Mouse (Mus musculus) embryonic facial prominence, embryonic 12.5 days (tissue): Measurements from ENCODE around the gene Rundc3a. TPM values are rescaled to one million over a fixed set of nuclear protein-coding genes. Genes with fewer than 3 reads are reported as not detected.
A peak's percentile ranks its signal among the peaks of the same experiment; 100 is the strongest.

Source experiments
- ATAC-seq: fragments of 200-750 bp; cut with Nextera tagmentation; 2 replicates; pipeline ENCODE4 v1.8.0; 2017; ENCODE audit not compliant: insufficient number of reproducible peaks, insufficient read depth, low FRiP score, low TSS enrichment
- H3K27ac ChIP-seq: fragments of 300-500 bp; sonication (generic); 2 replicates; pipeline ENCODE4 v1.5.1; 2016; ENCODE audit warnings: mild to moderate bottlenecking
- H3K27me3 ChIP-seq: fragments of 300-500 bp; sonication (generic); 2 replicates; pipeline ENCODE4 v1.6.1; 2016; ENCODE audit warnings: mild to moderate bottlenecking, moderate library complexity
- H3K36me3 ChIP-seq: fragments of 300-500 bp; sonication (generic); 2 replicates; pipeline ENCODE4 v1.6.1; 2016; ENCODE audit warnings: mild to moderate bottlenecking
- H3K4me1 ChIP-seq: fragments of 300-500 bp; sonication (generic); 2 replicates; pipeline ENCODE4 v1.6.1; 2016
- H3K4me2 ChIP-seq: fragments of 300-500 bp; sonication (generic); replicated peaks from 2 replicates; pipeline ENCODE4 v1.6.1; 2016; ENCODE audit warnings: mild to moderate bottlenecking, moderate library complexity
- H3K4me3 ChIP-seq: fragments of 300-500 bp; sonication (generic); 2 replicates; pipeline ENCODE4 v1.5.1; 2016; ENCODE audit warnings: mild to moderate bottlenecking
- H3K9ac ChIP-seq: fragments of 300-500 bp; sonication (generic); 2 replicates; pipeline ENCODE4 v1.6.1; 2016; ENCODE audit warnings: mild to moderate bottlenecking, moderate library complexity
- H3K9me3 ChIP-seq: fragments of 300-500 bp; sonication (generic); 2 replicates; pipeline ENCODE4 v1.6.1; 2016; ENCODE audit warnings: mild to moderate bottlenecking, moderate library complexity
- WGBS: fragments of 180-500 bp; shearing (Covaris S2); methylation state at CpG from one replicate; pipeline ENCODE4 v1.1.7; 2016; 5-methylcytosine and 5-hydroxymethylcytosine counted together
- polyA plus RNA-seq: library from polyadenylated mRNA; unstranded; fragments of >200 nt; fragmentation: Nextera tagmentation; extraction: Ambion mirVana; gene quantifications from 2 replicates; pipeline ENCODE4 v1.2.1, GENCODE M21; 2016

Gene Rundc3a
- polyA plus RNA-seq, 1 experiment from 2014 or later = 15.9 TPM

- no peak overlapping the region for H3K27ac ChIP-seq
- H3K9me3 ChIP-seq = no peaks in the 10 kb centered on the region
- no peak overlapping the region for H3K4me3 ChIP-seq
- no peak for ATAC-seq
- no peak overlapping the region for H3K4me2 ChIP-seq
- peaks cover 4% of the 10 kb centered on the region; the same call in 1 of the 2 replicates for H3K27me3 ChIP-seq
- 89% methylated on average over 6 of the region's 6 CpGs for WGBS
- H3K9ac ChIP-seq = no peak overlapping the region
- peaks cover 38% of the 10 kb centered on the region for H3K36me3 ChIP-seq
- H3K4me1 ChIP-seq = peaks cover 37% of the 10 kb centered on the region
Measured at GRCm38 (mm10) chr11:102432896-102433295, 39.7 kb downstream of the Rundc3a start.

- H3K9ac ChIP-seq = no peak overlapping the region
- peaks cover 44% of the 10 kb centered on the region for H3K36me3 ChIP-seq
- peaks cover 43% of the 10 kb centered on the region for H3K4me1 ChIP-seq
- H3K27ac ChIP-seq = no peak overlapping the region
- no peak overlapping the region for H3K4me3 ChIP-seq
- H3K4me2 ChIP-seq = no peak overlapping the region
- no peaks in the 10 kb centered on the region for H3K9me3 ChIP-seq
- H3K27me3 ChIP-seq = peaks cover 6% of the 10 kb centered on the region; the same call in 1 of the 2 replicates
- 87% methylated on average over 7 of the region's 7 CpGs for WGBS
- ATAC-seq = no peak
Measured at GRCm38 (mm10) chr11:102433866-102434265, 40.7 kb downstream of the Rundc3a start.

- no peak overlapping the region for H3K4me3 ChIP-seq
Measured at GRCm38 (mm10) chr11:102434406-102434805, 41.2 kb downstream of the Rundc3a start.

GRCm38 (mm10) chr11:102434816-102435705 is 41.9 kb downstream of the Rundc3a start:
- WGBS = 94% methylated on average over 11 of the region's 11 CpGs
- H3K36me3 ChIP-seq = peaks cover 56% of the 10 kb centered on the region

More at GRCm38 (mm10) chr11:102434406-102434805, 41.2 kb downstream of the Rundc3a start:
- H3K36me3 ChIP-seq = peaks cover 49% of the 10 kb centered on the region
- peaks cover 38% of the 10 kb centered on the region for H3K4me1 ChIP-seq
- no peaks in the 10 kb centered on the region for H3K9me3 ChIP-seq
- no peak overlapping the region for H3K27ac ChIP-seq
- no peak for ATAC-seq
- WGBS = 9% methylated on average over 7 of the region's 7 CpGs
- H3K27me3 ChIP-seq = peaks cover 7% of the 10 kb centered on the region; the same call in 1 of the 2 replicates
- H3K4me2 ChIP-seq = no peak overlapping the region
- no peak overlapping the region for H3K9ac ChIP-seq

DNA sequence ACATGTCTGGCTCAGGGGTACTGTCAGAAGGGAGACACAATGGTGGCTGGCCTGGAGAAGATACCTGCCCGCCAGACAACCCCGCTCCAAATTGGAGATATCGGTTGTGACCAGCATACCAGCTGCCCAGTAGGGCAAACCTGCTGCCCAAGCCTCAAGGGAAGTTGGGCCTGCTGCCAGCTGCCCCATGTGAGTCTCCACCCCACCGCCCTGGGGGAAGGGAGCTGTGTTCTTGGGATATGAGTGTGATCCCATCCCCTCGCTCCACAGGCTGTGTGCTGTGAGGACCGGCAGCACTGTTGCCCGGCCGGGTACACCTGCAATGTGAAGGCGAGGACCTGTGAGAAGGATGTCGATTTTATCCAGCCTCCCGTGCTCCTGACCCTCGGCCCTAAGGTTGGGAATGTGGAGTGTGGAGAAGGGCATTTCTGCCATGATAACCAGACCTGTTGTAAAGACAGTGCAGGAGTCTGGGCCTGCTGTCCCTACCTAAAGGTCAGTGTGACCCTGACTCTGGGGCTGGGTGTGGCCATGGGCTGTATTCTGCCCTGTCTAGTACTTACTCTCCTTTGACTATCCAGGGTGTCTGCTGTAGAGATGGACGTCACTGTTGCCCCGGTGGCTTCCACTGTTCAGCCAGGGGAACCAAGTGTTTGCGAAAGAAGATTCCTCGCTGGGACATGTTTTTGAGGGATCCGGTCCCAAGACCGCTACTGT is 42.7 kb downstream of the Rundc3a start:
- 0 out of 2 replicates have a peak overlapping the region, but pooled peaks have one; percentile 2 for H3K9ac ChIP-seq
- H3K4me2 ChIP-seq = no peak overlapping the region
- no peak overlapping the region for H3K4me3 ChIP-seq
- WGBS = 92% methylated on average over 18 of the region's 18 CpGs
- H3K9me3 ChIP-seq = no peaks in the 10 kb centered on the region
- ATAC-seq = no peak
- peaks cover 12% of the 10 kb centered on the region; the same call in 1 of the 2 replicates for H3K27me3 ChIP-seq
- H3K4me1 ChIP-seq = peaks cover 33% of the 10 kb centered on the region
- peaks cover 64% of the 10 kb centered on the region for H3K36me3 ChIP-seq
- no peak overlapping the region for H3K27ac ChIP-seq

More at GRCm38 (mm10) chr11:102434816-102435705, 41.9 kb downstream of the Rundc3a start:
- Histone ChIP-seq H3K4me2 (no peak overlapping the region), H3K9ac (no peak overlapping the region; the same call in 1 of the 2 replicates), H3K27ac (no peak overlapping the region), H3K4me3 (no peak overlapping the region), H3K9me3 (no peaks in the 10 kb centered on the region), H3K4me1 (peaks cover 33% of the 10 kb centered on the region), H3K27me3 (peaks cover 12% of the 10 kb centered on the region; the same call in 1 of the 2 replicates)
- no peak for ATAC-seq

DNA sequence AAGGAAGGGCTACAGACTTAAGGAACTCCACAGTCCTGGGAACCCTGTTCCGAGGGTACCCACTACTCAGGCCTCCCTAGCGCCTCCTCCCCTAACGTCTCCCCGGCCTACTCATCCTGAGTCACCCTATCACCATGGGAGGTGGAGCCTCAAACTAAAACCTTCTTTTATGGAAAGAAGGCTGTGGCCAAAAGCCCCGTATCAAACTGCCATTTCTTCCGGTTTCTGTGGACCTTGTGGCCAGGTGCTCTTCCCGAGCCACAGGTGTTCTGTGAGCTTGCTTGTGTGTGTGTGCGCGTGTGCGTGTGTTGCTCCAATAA is 43.2 kb downstream of the Rundc3a start:
- no peak for ATAC-seq
- 83% methylated on average over 10 of the region's 10 CpGs for WGBS
- H3K27ac ChIP-seq = no peak overlapping the region
- no peak overlapping the region for H3K9ac ChIP-seq
- H3K9me3 ChIP-seq = no peaks in the 10 kb centered on the region
- H3K36me3 ChIP-seq = peaks cover 69% of the 10 kb centered on the region
- no peak overlapping the region for H3K4me3 ChIP-seq
- H3K27me3 ChIP-seq = peaks cover 12% of the 10 kb centered on the region; the same call in 1 of the 2 replicates
- H3K4me2 ChIP-seq = no peak overlapping the region
- peaks cover 29% of the 10 kb centered on the region for H3K4me1 ChIP-seq

GRCm38 (mm10) chr11:102437120-102438061 is 44.2 kb downstream of the Rundc3a start:
- Histone ChIP-seq H3K4me1 (peaks cover 22% of the 10 kb centered on the region), H3K27me3 (peaks cover 12% of the 10 kb centered on the region; the same call in 1 of the 2 replicates), H3K27ac (peak overlapping the region; percentile 12; the same call in 1 of the 2 replicates)

GRCm38 (mm10) chr11:102438212-102439092 is 45.2 kb downstream of the Rundc3a start:
- Histone ChIP-seq H3K36me3 (peaks cover 80% of the 10 kb centered on the region), H3K4me3 (peak overlapping the region; percentile 34), H3K9ac (peak overlapping the region; percentile 49), H3K4me2 (peak overlapping the region; percentile 79), H3K9me3 (no peaks in the 10 kb centered on the region), H3K27me3 (peaks cover 12% of the 10 kb centered on the region; the same call in 1 of the 2 replicates), H3K4me1 (peaks cover 17% of the 10 kb centered on the region), H3K27ac (peak overlapping the region; percentile 27; the same call in 1 of the 2 replicates)
- WGBS = 9% methylated on average over 76 of the region's 77 CpGs
- ATAC-seq = peak; percentile 4; the same call in 1 of the 2 replicates

More at GRCm38 (mm10) chr11:102437120-102438061, 44.2 kb downstream of the Rundc3a start:
- Histone ChIP-seq H3K4me3 (peak overlapping the region; percentile 34), H3K36me3 (peaks cover 77% of the 10 kb centered on the region), H3K9ac (peak overlapping the region; percentile 49), H3K4me2 (peak overlapping the region; percentile 79), H3K9me3 (no peaks in the 10 kb centered on the region)
- ATAC-seq = peak; percentile 10; the same call in 1 of the 2 replicates
- 4% methylated on average over 86 of the region's 87 CpGs for WGBS

GRCm38 (mm10) chr11:102439093-102440082 is 46.2 kb downstream of the Rundc3a start:
- H3K27ac ChIP-seq = no peak overlapping the region
- H3K9ac ChIP-seq = no peak overlapping the region
- peaks cover 80% of the 10 kb centered on the region for H3K36me3 ChIP-seq
- ATAC-seq = no peak
- H3K4me2 ChIP-seq = no peak overlapping the region
- H3K4me1 ChIP-seq = peaks cover 17% of the 10 kb centered on the region
- peaks cover 12% of the 10 kb centered on the region; the same call in 1 of the 2 replicates for H3K27me3 ChIP-seq
- H3K4me3 ChIP-seq = no peak overlapping the region
- WGBS = 71% methylated on average over 14 of the region's 14 CpGs
- H3K9me3 ChIP-seq = no peaks in the 10 kb centered on the region
